Mouse (Mus musculus) urinary bladder, adult 2 months (tissue): ENCODE results near the gene Gps2. TPM values are rescaled to one million over a fixed set of nuclear protein-coding genes. Genes with fewer than 3 reads are reported as not detected.

Experiments used
- DNase-seq: peaks from one replicate; pipeline ENCODE4 v3.0.0; 2022; ENCODE audit warnings: low spot score
- polyA plus RNA-seq: library from polyadenylated mRNA; depleted of rRNA; stranded (reverse); fragments of >200 nt; gene quantifications from 2 replicates; pipeline ENCODE4 v1.2.3, GENCODE M21; 2012; rRNA removed

Gene Gps2
- 56.3 and 63.2 TPM in 2 replicates for polyA plus RNA-seq

- DNase-seq, result peak; percentile 89
Observed at GRCm38 (mm10) chr11:69913554-69914371, at the start of gene Gps2. Gene Gps2 (plus strand): TSS chr11:69913888.

DNA sequence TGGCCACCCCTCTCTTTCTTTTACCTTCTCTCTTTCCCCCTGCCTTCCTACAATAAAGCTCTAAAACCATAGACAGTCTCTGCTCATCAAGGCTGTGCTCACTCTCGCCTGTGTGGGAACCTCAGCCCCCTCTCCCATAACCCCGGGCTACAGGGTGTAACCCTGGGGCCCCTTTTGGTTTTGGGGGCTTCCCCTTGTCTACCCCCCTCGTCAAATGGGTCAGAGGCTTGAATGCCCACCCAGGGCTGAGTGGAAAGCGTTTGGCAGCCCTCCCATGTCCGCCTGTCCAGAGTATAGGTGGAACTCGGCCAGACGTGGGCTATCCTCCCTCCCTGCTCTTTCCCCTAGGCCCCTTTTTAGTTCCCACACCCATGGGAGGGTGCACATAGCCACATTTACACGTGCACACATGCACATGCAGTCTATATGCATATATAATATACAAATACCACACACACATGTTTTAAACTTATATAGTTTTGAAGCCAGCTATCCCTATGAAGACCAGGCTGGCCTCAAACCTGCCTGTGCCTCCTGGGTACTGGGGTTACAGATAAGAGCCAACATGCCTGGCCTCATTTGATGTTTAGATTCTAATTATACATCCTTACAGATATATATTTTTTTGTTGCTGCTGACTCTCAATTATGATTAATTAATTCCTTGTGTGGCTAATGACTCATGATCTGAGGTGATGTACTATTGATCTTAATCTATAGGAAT lies 49.4 kb upstream of the Gps2 start:
- no peak for DNase-seq

DNA sequence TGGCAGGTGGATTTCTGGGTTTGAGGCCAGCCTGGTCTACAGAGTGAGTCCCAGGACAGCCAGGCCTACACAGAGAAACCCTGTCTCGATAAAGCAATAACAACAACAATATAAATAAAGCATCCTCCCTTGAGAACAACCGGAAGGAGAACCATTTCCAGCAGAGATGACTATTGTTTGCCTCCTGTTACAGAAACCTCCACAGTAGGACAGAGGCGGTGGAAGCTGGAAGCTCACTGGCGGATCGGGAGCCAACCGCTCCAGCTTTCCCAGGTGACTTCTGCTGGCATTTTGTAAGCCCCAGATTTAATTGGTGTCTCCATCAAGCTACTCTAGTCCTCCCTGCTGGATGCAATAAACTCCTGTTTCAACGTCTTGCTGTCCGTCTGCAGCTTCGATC lies 48.1 kb upstream of the Gps2 start:
- DNase-seq, result no peak

GRCm38 (mm10) chr11:69867335-69867734 lies 46.4 kb upstream of the Gps2 start:
- no peak for DNase-seq

- DNase-seq, result no peak
Observed at GRCm38 (mm10) chr11:69870289-69871069, 43.2 kb upstream of the Gps2 start.

DNA sequence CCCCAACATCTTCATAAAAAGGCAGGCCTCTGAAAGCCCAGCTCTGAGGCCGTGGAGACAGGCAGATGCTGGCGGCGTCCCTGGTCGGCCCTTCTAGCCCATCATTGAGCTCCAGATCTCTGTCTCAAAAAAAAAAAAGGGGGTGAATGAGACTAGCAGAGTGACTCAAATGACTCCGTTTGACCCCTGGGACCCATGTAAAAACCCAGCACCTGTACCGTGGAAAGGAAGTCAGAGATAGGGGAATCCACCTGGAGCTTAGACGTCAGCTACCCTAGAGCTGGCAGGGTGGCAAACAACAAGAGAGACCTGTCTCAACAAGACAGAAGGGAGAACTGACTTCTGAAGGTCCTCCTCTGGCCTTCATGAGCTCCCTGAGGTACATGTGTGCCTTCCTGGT lies 41.9 kb upstream of the Gps2 start:
- no peak for DNase-seq

DNA sequence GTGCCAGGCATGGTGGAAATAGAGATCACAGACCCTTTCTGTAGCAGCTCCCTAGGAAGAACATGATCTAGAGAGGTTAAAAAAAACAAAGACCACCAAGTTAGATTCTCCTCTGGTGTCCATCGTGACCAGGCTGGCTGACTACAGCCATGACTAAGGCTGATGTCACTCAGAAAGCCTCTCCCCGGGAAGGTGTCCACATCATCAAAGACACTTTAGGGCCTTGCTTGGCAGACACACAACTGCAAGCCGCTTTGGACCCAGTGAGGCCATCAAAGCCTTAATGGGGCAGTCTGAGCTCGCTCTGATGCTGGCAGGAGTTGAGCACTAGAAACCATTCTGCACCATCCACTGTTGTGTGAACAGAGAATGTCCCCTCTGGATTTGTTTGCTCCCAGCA lies 41.2 kb upstream of the Gps2 start:
- no peak for DNase-seq

DNA sequence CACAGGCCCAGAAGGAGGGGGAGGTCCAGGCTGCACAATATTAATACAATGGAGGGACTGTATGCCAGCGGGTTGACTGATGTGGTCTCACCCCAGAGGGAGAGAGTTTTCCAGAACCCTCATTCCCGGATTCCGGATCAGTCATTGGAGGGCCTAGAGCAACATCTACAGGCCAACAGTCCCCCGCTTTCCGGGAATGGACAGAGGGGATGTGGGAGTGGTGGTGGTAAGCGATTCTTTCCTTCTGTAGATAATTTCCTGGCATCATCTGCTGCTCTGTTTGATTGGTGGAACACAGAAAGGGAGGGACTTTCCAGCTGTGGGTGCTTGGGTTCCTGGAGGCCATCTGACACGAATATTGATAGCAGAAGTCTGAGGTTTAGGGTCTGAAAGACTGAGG lies 37.5 kb upstream of the Gps2 start:
- no peak for DNase-seq

DNA sequence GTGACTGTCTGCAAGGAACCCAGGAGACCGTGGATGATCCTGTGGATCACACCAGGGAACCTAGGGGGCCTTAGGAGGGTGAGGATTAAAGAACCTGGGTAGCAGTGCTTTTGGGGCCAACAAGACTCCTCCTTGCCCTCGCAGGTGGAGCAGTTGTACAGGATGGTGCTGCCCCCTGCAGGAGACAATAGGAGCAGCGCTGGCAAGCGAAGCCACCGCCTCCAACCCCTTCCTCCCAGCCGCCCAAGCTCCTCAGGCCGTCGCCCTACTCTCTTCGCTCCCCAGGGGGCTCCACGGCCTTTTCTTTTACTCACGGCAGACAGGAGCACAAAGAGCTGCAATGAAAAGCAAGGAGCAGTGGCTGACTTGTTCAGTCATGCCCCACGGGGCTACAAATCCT lies 36.8 kb upstream of the Gps2 start:
- DNase-seq, result peak; percentile 75

- no peak for DNase-seq
Observed at GRCm38 (mm10) chr11:69877878-69878277, 35.8 kb upstream of the Gps2 start, which contains the start of gene Tmem95. Gene Tmem95 (minus strand): TSS chr11:69878018.

GRCm38 (mm10) chr11:69878399-69878798 lies 35.3 kb upstream of the Gps2 start:
- no peak for DNase-seq

GRCm38 (mm10) chr11:69878952-69879351 lies 34.7 kb upstream of the Gps2 start:
- no peak for DNase-seq

GRCm38 (mm10) chr11:69879711-69880110 lies 34.0 kb upstream of the Gps2 start:
- DNase-seq, result no peak

DNA sequence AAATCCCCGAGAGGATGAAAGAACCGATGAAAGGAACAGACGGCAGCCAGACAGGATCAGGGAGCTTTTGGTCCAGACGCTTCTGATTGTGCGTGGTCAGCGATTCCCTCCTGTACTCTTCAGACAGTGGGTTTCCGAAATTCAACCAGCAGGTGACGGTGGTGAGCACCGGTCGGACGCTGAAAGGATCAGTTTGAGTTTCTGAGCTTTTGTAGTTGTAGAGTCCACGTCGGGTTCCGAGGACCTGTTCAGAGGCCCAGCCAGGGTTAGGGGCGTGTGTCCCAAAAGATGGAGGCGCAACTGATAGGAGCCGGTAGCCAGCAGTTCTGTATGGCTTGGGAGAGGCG lies 33.2 kb upstream of the Gps2 start:
- DNase-seq, result no peak

DNA sequence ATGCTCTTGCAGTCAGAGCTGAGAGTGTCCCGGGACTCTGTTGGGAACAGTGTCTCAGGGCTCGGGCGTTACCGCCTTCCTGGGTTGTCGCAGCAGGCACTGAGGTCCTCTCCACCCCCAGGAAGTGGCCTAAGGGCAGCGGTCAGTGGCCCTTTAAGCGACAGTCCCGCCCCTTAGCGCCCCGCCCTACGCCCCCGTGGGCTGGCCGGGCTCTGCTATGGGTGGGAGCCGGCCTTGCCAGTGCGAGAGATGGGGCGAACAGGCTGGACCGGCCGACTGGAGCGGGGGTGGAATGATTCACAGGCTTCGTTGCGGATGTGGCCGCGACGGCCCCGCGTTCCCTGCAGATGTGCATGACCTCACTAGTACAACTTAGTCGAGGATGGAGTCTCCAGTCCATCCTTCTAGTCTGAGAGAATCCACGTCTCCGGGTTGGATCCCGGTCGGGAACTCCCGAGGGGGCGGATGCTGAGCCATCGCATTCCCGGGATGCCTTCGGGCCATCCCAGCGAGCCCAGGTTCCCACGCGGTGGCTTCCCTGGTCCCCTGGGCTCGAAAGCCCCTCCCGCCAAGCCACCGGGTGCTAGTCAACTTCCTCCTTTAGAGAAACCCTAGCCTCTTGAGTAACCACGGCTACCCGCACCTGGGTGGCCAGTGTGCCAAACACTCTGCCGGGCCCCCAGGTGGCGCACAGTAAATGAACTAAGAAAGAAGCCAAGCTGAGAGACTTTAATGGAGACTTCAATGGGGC lies 32.7 kb upstream of the Gps2 start, which contains the start of gene Kctd11:
Gene Kctd11 (minus strand): TSS at position 554 of the 751 bp plus-strand sequence.
- peak; percentile 92 for DNase-seq

GRCm38 (mm10) chr11:69881787-69882670 lies 31.7 kb upstream of the Gps2 start:
- no peak for DNase-seq

- no peak for DNase-seq
Observed at GRCm38 (mm10) chr11:69883066-69883465, 30.6 kb upstream of the Gps2 start.

GRCm38 (mm10) chr11:69883527-69884151 lies 30.0 kb upstream of the Gps2 start:
- DNase-seq, result no peak

DNA sequence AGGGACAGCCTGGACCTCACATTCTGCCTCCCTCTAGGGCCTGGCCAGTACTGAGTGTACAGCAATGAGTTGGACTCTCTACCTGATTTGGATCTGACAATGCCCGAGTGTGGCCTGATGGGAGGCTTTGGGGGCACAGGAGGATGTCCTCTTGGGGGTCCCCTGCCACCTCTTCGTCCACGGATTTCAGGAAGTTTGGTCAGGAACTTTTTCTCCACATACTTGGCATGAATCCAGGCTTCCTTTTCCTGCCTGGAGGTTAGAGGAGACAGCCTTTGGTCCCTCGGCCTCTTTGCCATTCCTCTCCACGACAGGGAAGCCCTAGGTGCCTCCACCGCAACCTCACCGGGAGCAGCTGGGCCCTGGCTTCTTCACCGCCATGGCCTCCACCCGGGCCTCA lies 29.4 kb upstream of the Gps2 start:
- DNase-seq, result no peak

DNA sequence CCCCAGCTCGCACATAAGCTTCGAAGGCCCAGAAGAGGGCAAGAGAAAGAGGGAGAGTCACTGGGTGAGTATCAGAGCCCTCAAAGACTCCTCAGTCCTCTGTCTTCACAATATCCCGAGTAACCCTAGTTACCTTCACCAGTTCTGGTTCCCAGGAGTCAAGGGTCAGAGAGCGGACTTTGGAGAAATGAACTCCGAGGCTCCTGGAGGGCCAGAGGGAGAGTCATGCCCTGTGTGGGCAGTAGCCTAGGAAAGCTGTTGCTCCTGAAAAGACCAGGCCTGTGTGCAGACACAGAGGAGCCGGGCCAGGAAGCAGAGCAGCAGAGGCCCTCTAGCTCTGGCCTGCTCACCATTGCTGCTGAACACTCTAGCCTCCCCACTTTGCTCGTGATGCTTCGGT lies 29.0 kb upstream of the Gps2 start:
- no peak for DNase-seq
